Mouse (Mus musculus): ENCODE measurements around the gene Armc12.

Gene Armc12

DNA sequence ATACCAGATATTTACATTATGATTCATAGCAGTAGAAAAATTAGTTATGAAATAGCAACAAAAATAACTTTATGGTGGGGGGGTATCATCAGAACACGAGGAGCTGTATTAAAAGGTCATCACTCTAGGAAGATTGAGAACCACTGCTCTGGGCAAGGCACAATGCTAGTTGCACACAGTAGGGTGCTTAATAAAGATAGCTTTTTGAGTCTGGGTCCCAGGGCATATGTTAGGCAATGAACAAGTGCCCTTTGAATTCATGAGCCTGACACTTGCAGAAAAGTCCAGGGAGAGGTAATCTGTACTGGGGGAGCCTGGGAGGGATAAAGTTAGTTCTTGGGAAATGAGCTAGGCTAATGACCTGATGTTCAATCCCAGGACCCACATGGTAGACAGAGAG is 17.3 kb upstream of the Armc12 start:
- no peak for DNase-seq (ENCODE audit: low spot score in 2 of 2)

DNA sequence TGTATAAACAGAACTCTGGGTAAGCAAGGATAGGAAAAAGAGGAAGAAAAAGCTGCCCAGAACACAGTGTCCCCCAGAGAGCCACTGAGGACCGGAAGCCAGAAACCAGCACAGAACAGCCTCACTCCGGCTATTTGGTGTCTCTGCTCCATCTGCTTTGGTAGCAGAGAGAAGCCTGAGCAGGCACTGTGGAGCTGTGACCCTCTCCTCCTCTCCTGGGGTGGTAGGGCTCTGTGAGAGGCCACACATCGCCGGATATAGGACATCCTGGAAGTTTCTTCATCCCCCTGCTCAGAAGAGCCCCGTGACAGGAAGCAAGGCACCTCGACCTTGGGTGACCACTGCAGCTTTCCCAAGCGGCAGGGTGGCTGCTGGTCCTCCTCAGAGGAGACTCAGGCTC is 16.8 kb upstream of the Armc12 start:
- no peak for DNase-seq (ENCODE audit: low spot score in 2 of 2)

DNA sequence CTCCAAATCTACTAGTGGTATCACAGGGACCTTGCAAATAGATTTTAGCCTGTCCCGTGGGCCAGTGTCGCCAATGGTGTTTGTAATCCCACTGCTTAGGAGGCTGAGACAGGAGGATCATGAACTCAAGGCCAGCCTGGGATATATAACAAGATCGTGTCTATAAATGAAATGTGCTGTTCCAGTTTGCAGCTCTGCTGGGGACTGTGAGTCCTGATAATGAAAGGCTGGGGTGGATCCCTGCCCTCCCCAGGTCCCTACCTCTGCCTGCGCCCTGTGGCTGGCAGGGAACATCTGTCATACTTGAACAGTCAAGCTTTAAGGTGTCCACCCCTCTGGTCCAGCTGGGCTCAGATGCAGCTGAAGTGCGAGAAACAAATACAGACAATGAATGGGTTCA is 16.1 kb upstream of the Armc12 start:
- DNase-seq (ENCODE audit: low spot score in 2 of 2), result no peak

DNA sequence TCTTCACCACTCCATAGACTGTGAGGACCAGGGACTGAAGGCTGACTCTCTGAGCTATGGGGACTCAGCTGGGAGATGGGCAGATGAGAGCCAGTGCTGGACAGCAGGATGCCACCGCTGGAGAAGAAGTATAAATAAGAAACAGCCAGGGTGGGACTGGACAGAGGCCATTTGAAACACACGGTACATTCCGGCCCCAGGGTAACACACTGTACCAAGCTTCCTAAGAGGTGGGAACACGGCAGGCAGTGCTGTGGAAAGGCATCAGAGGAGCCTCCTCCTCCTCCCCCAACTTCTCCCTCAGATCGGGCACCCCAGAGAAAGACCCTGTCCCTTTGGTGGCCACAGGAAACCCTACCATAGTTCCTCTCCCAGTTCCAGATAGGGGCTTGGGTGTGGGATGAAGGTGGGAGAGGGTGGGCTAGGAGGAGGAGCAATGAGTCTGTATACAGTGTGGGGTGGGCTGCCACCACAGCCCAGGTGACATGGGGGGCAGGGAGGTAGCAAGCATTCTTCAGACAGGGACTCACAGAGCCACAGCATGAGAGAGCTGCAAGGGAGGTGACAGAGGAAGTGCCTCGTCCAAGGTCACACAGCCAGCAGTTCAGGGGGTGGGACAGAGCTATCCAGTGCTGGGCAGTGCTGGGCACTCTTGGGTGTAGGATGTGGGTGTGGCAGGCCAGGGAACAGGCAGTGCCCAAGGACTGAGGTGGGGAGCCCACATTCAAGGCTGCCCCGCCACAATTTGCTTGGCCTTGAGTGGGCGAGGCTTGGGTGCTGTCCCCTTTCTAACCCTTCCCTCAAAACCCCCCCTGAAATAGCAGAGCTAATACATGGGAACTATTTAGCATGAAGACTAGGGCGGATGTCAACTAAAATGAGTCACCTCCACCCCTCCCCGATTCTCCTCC is 14.9 kb upstream of the Armc12 start:
- no peak for DNase-seq (ENCODE audit: low spot score in 2 of 2)

DNA sequence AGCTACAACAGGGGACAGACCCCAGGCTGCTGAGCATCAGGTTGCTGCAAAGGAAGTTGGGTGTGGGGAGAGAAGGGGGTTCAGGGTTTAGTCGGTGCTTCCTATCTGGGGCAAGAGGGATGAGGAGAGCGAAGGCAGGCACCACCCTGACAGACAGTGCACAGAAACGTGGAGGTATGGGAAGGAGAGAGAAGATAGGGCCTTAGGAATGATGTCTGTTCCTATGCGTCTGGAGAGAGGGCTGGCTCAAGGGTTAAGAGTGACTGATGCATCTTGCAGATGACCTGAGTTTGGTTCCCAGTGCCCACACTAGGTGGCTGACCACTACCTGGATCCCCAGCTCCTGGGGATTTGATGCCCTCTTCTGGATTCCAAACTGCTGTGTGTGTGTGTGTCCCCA is 13.7 kb upstream of the Armc12 start:
- no peak for DNase-seq (ENCODE audit: low spot score in 2 of 2)

DNA sequence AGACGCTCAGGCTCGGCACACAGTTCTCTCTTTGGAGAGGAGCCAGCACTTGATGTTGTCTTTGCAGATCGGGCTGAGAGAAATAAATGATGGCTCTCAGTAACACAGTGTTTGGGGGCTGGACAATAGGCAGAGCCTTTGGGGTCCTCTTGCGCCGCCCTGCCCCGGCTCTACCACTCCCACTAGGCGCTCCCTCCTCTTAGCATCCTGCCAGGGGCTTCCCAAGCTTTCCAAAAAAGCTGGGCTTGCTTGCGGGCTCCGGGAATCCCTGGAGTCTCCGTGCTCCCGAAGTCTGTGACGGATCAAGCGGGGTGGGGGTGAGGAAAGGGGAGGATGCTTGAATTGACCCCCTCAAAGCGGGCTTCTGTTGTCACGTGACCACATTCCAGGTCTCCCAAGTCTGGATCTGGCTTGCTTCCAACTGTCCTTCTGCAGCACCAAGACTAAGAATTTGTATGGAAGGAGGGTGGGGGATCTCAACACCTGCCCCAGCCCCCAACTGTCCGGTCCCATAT is 13.1 kb upstream of the Armc12 start, which contains the start of gene Fkbp5:
Fkbp5 (minus strand) TSS at position 87 of the 515 bp plus-strand sequence.
- DNase-seq (ENCODE audit: low spot score in 2 of 2), result peak in 1 of 2 experiments; percentile 29

DNA sequence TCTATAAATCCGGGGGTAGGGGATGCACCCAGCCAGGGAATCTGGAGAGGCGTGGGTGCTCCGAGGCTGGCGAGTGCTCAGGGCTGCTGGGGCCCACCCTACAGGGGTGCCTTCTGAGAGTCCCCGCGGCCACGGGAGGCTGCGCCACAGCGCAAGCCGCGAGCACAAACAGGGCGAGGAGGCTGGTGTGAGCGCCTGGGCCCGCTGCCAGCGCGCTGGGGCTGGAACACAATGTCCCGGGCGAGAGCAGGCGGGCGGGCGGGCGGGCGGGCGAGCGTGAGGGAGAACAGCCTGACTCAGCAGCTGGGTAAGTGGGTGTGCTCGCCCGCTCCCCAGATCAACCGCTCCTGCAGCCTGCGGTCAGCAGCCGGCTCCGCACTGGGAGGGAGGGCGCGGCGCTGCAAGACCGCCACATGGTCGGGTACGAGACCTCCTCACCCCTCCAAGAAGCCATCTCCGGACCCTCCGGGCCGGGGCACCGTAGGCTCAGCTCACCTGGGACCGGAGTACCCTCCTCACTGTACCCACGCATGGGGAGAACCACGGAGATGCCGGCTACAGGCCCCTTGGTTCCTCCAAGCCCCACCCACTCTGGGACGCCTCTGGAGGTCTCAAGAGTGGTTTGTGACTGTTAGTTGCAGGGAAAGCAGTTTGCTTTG is 12.5 kb upstream of the Armc12 start:
- peak; percentile 54 to 63 for DNase-seq (ENCODE audit: low spot score in 2 of 2)

DNA sequence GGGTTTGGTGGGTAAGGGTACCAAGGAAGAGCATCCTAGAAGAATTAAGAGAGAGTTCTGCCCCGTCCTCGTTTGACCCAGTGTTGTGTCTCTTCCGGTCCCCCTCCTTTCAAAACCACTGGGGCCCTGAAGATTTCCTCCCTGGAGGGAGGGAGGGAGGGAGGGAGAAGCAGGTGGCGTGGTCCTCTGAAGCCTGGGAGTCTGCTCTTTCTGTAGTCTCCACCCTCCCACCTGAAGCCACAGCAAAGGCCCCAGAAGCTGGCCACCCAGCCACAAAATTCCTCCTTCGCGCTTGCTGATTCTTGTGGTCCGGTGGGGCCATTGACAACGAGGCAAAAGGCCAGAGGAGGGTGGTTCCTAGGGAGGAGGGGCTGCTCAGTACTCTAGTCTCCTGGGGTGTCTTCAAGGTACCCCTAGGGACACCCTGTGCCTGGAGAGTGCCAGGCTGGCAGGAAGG is 12.0 kb upstream of the Armc12 start:
- DNase-seq (ENCODE audit: low spot score in 2 of 2), result no peak

DNA sequence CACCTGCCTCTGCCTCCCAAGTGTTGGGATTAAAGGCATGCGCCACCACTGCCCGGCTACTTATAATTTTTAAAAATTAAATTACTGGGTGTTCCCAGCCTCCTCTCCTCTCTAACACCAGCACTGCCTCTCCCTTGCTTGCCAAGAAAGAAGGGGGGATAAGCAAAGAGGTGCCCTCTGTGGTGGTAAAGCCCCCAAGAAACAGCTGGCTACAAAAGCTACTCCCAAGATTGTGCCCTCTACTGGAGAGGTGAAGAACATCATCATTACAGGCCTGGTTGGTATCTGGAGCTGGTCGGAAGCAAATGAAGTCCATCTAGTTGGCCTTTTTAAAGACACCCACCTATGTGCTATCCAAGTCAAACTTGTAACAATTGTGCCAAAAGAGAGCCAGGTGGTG is 10.8 kb upstream of the Armc12 start:
- DNase-seq (ENCODE audit: low spot score in 2 of 2), result no peak

DNA sequence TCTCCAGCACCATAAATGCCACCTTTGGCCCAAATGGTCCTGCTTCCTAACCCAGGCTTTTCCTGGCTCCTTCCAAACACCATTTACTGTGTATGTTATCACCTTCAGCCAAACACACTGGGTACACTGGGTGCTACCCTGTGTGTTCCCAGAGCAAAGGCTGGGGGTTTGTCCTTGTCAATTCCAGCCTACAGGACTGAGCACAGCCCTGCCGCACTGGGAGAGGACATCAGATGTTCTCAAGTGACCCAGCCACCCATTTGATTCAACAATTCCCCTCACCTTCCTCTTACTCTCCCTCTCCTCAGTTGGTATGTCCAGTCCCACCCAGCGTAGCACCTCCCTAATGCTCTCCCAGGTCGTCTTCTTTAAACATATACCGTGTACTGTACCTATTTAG is 10.0 kb upstream of the Armc12 start:
- DNase-seq (ENCODE audit: low spot score in 2 of 2), result no peak

DNA sequence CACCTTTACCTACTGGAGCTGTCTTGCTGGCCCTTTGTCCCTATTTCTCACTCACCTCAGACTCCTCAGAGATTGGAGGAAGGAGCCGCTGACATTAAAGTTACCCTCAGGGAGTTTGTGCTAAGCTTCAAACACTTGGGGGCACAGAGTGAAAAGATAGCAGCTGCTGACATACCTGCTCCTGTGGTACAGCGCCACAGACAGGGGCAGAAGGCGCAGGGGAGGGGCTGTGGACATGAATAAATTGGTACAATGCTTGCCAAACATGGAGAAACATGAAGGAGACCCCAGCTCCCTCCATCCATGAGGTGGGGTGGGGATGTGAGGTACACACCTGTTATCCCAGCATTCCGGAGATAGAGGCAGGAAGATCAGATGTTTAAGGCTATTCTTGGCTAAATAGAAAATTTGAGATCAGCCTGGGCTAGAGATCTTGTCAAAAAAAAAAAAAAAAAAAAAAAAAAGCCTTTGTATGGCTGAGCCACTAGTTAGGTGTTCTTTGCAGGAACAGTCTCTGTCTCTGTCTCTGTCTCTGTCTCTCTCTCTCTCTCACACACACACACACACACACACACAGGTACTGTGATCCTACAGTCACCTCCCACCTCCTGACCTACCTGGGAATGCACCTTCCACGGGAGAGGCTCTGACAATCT is 9.4 kb upstream of the Armc12 start:
- DNase-seq (ENCODE audit: low spot score in 2 of 2), result no peak

DNA sequence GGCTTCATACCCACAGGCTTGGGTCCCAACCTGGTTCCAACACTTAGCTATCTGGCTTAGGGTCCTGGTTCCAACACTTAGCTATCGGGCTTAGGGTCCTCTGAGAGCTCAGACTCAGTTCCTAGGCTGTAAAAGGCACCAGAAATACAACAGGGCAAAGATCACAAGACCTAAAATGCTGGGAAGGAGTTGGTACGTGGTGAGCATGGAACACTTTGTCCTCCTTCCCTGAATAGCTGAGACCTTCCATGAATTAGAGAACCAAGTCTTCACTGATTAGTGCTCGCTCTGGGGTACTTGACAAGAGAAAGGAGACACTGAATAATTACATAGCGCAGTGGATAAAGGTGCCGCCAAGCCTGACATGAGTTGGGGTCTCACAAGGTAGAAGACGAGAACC is 8.7 kb upstream of the Armc12 start:
- DNase-seq (ENCODE audit: low spot score in 2 of 2), result no peak

DNA sequence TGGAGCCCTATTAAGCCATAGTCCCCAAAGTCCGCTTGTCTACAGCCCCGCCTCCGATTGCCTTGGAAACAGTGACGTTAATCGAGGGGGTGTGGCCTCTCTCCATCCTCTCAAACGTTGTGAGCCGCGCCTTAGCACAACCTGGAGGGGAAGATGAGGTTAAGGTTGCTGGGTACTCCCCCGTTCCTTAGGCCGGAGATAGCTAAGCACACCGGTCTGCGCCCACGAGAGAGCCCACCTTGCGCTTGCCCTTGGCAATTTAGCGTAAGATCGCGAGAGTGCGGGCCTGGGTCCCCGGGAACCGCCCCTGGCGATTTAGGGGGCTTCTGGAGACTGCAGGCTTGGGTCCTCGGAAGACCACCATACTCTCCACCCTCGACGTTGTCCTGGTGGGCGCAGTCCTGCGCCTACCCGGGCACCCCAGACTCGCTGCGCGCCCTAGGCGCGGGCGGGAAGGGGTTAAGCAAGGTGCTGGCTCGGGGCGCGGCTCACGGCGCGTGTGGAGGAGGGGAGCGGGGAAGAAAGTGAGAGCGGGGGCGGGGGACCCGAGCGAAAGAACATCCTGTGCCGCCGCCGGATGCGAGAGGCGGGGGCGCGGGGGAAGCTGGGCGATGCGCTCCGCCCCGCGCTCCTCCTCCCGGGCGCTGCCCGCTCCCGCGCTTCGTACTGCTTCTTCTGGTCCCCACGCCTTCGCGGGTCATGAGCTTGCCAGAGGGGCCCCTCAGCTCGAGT is 7.8 kb upstream of the Armc12 start:
- DNase-seq (ENCODE audit: low spot score in 2 of 2), result peak; percentile 61 to 75

DNA sequence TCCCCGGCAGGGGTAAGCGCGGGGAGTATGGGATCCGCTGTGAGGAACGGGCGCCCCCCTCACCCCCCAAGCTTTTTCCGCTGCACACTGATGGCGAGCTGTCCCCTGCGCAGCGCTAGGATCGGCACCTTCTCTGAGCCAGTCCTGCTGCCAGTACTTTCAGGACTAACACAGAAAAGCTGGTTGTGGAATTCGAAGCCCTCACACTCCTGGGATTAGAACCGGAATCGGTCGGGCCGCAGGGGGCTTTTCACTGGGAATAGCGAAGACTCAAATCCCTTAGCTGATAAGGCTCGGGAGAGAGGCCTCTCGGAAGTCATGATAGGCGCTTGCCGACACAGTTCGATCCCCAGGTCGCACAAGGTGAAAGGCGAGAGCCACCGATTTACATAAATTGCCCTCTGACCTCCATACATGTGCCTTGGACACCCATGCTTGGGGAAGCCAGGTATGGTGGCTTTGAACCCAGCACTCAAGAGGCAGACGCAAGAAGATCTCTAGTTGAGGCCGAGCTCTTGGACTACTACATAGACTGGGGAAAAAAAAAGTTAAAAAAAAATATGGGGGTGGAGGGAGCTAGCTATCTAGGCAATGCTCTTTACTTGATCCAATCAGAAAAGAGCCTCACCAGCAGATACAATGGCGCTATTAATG is 7.1 kb upstream of the Armc12 start:
- no peak for DNase-seq (ENCODE audit: low spot score in 2 of 2)

DNA sequence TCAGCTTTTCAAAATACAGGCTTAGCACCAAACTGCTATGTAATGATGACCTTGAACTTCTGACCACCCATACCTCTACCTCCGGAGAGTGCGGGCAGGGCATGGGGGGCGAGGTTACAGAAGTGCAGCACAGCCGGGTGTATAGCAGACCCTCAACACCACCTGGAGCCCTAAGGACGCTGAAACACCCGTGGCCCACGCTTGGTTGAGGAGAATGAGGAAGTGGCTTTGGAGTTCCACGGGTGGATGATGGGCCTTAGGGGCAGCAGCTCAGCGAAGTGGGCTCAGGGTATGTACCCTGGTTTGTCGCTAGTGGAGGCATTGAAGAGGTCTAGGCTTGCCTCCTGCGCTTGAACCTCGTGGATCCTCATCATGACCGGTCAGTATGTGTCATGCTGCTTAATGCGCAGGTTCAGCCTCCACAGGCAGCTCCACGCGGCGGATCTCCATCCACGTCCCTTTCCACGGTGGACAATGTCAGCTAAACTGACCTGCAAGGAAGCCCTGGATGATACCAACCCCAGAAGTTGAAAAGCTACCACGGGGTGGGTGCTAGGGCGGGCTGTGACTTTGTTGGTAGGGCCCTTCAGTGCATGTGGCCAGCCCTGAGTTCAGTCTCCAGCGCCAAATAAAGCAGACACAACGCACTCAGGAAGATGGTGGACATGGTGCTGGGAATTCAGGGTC is 6.5 kb upstream of the Armc12 start:
- DNase-seq (ENCODE audit: low spot score in 2 of 2), result no peak

DNA sequence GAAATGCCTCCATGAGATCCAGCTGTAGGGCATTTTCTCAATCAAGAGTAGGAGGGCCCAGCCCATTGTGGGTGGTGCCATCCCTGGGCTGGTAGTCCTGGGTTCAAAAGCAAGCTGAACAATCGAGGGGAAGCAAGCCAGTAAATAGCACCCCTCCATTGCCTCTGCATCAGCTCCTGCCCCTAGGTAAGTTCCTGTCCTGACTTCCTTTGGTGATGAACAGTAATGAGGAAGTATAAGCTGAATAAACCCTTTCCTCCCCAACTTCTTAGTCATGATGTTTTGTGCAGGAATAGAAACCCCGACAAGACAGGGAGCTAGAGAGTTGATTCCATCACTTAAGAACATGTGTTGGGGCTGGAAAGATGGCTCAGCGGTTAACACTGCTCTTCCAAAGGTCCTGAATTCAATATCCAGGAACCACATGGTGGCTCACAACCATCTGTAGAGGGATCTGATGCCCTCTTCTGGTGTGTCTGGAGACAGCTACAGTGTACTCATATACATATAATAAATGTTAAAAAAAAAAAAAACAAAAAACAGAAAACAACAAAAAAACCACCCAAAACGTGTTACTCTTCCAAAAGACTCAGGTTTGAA is 5.7 kb upstream of the Armc12 start:
- no peak for DNase-seq (ENCODE audit: low spot score in 2 of 2)

DNA sequence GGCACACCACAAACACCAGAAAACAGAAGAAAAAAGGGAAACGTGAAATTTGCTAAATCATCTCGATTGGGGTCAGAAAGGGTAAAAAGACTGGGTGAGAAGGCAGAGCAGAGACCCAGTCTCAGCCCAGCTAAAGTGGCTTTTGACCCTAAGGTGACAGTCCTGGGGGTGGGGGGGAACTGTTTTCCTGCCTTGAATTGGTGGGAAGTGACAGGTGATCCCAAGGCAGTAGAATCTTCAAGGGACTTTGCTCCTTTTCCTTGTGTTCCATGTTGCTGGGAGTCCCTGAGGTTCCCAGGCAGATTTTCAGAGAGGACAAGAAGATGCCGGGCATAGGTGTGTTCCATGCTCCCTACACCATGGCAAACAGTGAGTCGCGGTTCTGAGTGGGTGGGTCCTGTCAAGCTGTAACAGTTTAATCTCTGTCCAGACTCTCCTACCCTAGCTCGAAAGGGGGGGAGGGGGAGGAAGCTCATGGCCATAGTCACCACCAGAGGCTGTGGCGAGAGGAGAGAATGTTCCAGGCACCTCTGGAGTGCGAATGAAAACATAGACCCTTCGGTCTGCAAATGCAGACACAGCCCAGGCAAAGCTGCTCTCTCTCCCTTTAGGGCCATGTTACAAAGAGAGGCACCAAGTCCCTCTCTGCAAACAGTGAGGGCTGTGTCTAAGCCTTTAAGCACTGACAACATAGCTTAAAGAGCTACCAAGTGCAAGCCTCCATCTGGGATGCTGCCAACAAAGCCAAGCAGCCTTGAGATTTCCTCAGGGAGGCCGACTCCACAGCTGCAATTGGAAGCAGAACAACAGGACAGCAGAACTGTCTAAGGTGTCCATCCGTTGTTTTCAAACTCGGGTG is 3.2 kb upstream of the Armc12 start:
- DNase-seq (ENCODE audit: low spot score in 2 of 2), result no peak

DNA sequence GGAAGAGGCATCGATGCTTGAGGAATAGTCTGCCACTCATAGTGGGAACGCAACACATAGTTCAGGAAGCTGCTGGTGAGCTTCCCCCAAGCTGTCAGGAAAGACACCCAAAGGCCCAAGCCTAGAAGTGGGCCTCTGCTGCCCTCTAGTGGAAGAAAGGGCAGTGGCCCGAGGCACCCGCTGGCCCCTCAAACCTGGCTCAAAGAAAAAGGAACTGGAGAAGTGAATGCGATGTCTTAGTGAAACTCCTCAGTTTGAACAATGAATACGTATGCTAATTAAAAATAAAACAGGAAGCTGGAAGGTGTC is 2.6 kb upstream of the Armc12 start:
- DNase-seq (ENCODE audit: low spot score in 2 of 2), result peak; percentile 78 to 89

DNA sequence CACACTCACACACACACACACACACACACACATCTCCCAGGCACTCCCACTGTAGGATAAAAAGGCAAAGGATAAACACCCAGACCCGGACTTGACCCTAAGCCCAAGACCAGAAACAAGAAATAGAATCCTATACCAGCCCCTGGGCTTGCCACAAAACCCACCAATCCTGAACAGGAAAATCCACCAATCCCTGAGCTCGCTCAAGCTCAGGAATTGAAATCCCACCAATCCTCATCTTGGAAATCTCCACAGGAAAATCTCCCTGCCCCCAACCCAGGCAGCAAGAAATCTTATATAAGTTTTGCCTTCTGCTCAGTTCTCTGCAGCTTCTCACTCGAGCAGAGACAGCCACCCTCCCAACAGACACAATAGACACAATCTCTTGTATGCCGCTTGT is 1.5 kb upstream of the Armc12 start:
- no peak for DNase-seq (ENCODE audit: low spot score in 2 of 2)

Measured in cerebellum, postnatal 4 days (tissue).